Mouse (Mus musculus) CD4-positive helper T cell, adult 2 months (primary cell): ENCODE data around the gene 9930022D16Rik.

ENCODE experiments used
- DNase-seq: peaks from one replicate; pipeline ENCODE4 v3.0.0-alpha.2; 2012; ENCODE audit warnings: low read depth, missing footprints, low spot score

9930022D16Rik gene

DNA sequence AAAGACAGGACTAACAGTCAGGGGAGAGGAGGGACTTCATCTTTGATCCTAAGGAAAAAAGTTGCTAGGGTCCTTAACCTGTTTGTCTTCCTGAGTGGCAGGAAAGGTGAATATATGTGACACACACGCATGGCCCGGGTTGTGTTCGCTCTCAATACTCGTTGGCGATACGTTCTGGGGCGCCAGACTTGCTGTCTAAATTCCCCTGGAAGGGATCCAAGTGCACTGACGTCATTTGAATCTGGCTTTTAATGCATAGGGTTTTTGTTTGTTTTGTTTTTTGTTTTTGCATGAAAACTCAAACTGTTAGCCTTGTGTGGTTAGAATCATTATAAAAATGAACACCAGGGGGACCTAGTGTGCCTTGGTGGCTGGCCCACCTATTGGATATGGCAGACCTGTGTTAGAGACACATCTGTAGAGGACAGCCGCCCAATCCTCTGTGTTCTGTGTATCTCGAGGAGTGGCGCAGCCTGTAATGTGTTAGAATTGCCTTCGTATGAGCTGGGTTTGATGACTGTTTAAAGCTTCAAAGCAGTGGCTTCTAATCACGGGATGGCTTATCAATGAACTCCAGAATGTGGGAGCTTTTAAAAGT is 31.8 kb downstream of the 9930022D16Rik start:
- DNase-seq, result peak; percentile 76

DNA sequence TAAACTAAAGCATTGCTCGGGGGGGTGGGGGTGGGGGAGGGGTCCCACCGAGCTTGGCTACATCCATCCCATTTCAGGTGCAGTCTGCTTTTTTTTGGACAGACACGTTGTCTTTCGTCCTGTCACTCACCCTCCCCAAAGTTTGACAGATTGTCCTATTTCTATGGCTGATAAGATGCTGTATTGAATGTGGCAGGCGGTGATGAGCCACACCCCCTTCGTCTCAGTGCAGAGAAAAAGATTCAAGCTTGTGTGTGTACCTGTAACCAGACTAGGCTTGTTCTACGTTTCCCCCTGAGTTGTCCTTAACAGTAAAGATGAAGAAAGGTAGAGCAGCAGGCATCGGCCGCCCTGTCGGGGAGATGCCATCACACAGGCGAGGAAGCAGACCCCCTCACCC is 37.5 kb downstream of the 9930022D16Rik start:
- DNase-seq, result no peak

DNA sequence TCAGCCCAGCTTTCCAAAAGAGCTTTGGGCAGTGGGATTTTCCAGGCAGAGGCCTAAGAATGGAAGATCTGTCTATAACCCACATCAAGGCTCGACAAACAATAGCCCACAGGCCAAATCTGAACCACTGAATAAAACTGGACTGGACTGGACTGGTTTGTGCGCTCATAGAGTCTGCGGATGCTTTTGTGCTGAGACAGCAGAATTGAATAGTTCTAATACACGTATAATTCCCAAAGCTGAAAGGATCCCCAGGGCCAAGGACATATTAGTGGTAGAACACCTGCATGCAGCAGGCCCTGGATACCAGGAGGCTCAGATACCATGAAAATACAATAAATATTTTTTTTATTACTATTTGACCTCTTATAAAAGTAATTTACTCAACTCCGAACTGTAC is 42.5 kb downstream of the 9930022D16Rik start:
- DNase-seq, result no peak

DNA sequence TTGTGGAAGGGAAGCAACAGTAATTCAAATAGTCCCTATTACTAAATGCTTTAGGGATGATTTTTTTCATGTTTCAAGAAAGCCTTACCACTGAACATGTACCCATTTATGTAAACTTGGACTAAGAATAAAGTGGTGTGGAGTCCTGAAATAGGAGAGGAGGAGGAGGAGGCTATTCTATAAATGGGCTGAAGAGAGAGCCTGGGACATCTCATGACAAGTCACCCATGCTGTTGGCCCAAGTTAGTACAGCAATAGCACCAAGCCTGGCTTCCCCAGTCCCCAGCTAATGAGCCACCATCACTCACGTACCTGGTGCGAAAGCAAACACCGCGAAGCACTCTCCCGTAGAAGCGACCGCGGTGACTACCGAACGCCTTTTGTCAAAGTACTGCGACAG is 44.4 kb downstream of the 9930022D16Rik start:
- no peak for DNase-seq

DNA sequence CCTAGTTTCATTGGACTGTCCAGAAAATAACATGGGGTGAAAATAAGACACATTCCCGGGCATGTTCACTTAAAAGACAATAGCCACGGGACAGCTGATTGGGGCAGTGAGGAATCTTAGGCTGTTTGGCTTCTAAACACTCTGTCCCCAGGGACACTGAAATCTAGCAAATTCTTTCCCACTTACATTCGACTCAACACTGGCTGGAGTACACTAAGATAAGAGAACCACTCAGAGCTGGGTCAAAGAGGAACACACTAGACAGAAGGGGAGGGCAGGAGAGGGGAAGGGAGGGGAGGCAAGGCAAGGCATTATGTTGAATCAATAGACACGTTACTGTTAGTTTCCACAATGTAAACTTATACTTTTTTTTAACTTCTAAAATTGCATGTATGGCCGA is 46.9 kb downstream of the 9930022D16Rik start:
- no peak for DNase-seq

DNA sequence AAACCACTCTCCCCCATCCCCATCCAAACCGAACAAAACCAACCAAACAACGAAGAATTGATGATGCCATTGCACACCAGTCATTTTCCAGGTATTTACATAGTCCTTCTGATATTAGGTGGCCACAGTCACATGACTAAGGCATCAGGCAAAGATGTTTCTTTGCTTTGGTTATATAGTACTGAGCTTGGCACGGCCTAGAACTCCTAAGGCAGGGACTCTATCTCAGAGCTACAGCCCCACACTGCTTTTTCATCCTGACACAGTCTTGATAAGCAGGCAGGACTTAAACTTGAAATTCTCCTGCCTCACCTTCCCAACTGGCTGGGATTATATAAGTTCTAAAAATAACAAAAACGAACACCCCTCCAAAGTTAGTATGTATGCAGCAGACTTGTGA is 51.4 kb downstream of the 9930022D16Rik start:
- no peak for DNase-seq

DNA sequence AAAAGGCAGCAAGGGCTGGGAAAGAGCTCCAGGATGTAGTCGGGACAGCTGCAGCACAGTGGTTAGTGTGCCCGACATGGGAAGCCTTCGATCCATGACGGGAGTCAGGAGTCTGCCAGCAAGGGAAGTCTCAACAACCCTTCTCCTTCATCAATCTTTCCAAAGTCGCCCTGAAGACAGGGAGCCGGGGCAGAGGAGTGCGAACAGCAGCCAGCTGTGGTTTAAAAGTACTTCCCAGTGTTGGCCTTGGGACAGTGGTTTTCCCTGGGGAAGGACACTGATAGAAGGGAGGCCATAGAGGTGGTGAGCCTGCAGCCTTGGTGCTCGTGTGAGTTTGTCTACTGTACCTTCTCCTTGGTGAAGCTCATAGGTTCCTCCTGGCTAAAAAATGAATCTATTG is 53.3 kb downstream of the 9930022D16Rik start:
- no peak for DNase-seq

DNA sequence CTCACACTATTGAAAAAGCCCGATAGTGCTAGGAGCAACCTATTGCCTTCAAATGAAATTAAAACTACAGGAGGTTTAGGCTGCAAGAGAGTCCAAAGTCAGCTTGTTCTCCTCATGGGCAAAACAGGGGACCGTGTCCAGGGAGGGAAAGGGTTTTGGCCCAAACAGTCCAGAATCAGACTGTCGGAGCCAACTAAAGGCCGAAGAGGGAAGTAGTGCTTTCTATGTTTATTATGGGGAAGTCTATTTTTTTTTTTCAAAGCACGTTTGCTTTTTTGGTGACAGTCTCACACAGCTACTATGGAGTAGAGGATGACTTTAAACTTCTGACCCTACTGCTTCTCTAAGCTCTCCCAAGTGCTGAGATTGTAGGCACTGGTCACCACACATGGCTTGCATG is 54.4 kb downstream of the 9930022D16Rik start:
- no peak for DNase-seq
